Mouse (Mus musculus) stomach, postnatal 0 days (tissue): ENCODE measurements around the gene Skint5.

ENCODE experiments used
- CTCF ChIP-seq: IDR thresholded peaks from 2 replicates; pipeline ENCODE4 v1.5.1; 2016; ENCODE audit warnings: antibody characterized with exemption, low read depth, mild to moderate bottlenecking, moderate library complexity
- EP300 ChIP-seq: optimal IDR thresholded peaks from 2 replicates; pipeline ENCODE3; 2016; ENCODE audit warnings: antibody characterized with exemption

- TF ChIP-seq CTCF (no peak), EP300 (no peak)
Measured at GRCm38 (mm10) chr4:113764182-113764581, 235.1 kb downstream of the Skint5 start.
